In the genomic region with DNA sequence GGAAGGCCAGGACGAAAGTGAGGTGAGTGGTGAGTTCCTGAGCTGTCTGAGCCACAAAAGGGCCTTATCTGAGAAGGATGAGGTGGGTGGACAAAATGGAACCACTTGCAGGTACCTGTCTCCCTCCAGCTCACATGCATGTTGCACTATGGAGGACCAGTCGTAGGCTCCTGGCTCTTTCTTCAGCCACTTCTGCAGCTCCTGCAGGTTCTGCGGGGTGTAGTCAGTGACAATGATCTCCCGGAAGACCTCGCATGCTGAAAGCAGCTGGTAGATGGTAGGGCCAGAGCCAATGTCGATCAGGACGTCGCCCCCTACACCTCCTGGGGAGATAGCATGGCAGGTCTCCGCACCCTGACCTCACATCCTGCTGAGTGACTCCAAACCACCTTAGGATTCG, we compare ENCODE assay signal across 24 mouse cellular contexts. TPM values are rescaled to one million over a fixed set of nuclear protein-coding genes. Genes with fewer than 3 reads are reported as not detected.
"Had no signal": no experiment of that assay in that cellular context is flagged by ENCODE, and none has a peak within 500 bp of the region (broad histone marks: within the 10 kb centered on the region; RNA-seq: fewer than 3 reads in every experiment).

No protein-coding gene starts in this region.

- H3K9me3 ChIP-seq: liver, embryonic 15.5 days; midbrain, embryonic 10.5 days; midbrain, embryonic 13.5 days; neural tube, embryonic 13.5 days; stomach, embryonic 15.5 days had no signal

- DNase-seq: layer of hippocampus, postnatal 36 days; lung, embryonic 14.5 days; lung, postnatal 10 days; lung, postnatal 36 days; retina, postnatal 1 day; right cerebral cortex, postnatal 25 days; spleen, adult 18-20 months; thymus, postnatal 25 days had no signal

- H3K4me1 ChIP-seq: midbrain, embryonic 13.5 days; neural tube, embryonic 13.5 days; stomach, embryonic 15.5 days had no signal

- ATAC-seq: intestine, embryonic 16.5 days; midbrain, embryonic 13.5 days; midbrain, embryonic 16.5 days had no signal

- H3K27ac ChIP-seq: left cerebral cortex, adult 2 months; liver, embryonic 15.5 days; midbrain, embryonic 10.5 days; midbrain, embryonic 13.5 days; neural tube, embryonic 13.5 days; stomach, embryonic 15.5 days had no signal

- H3K27me3 ChIP-seq: liver, embryonic 15.5 days; stomach, embryonic 15.5 days had no signal

- H3K36me3 ChIP-seq: liver, embryonic 15.5 days; midbrain, embryonic 10.5 days; midbrain, embryonic 13.5 days; neural tube, embryonic 13.5 days; stomach, embryonic 15.5 days had no signal

- H3K9ac ChIP-seq: liver, embryonic 15.5 days; lung, embryonic 14.5 days; midbrain, embryonic 13.5 days; neural tube, embryonic 13.5 days; stomach, embryonic 15.5 days had no signal

- H3K4me3 ChIP-seq: left cerebral cortex, adult 2 months; liver, embryonic 15.5 days; midbrain, embryonic 10.5 days; midbrain, embryonic 13.5 days; myocyte; neural tube, embryonic 13.5 days; stomach, embryonic 15.5 days had no signal

- H3K4me2 ChIP-seq: liver, embryonic 11.5 days; liver, embryonic 15.5 days; lung, embryonic 14.5 days; midbrain, embryonic 13.5 days; neural tube, embryonic 13.5 days; stomach, embryonic 15.5 days had no signal

RNA-seq across cellular contexts. Expression of a gene that starts 1.7 kb away (rescaled TPM):
- total RNA-seq: left cerebral cortex, postnatal 10 days; megakaryocyte progenitor cell, adult 5-6 weeks; monocyte, adult 5-6 weeks; neutrophil, adult 5-6 weeks had no signal
- polyA plus RNA-seq: midbrain, embryonic 13.5 days; midbrain, embryonic 16.5 days; myocyte; neural tube, embryonic 13.5 days had no signal

RNA-seq across cellular contexts. Expression of a gene that starts 30.0 kb away (rescaled TPM):
- total RNA-seq: monocyte, adult 5-6 weeks; neutrophil, adult 5-6 weeks had no signal

RNA-seq across cellular contexts. Expression of a gene that starts 40.4 kb away (rescaled TPM):
- total RNA-seq: megakaryocyte progenitor cell, adult 5-6 weeks; monocyte, adult 5-6 weeks; neutrophil, adult 5-6 weeks had no signal
- polyA plus RNA-seq: kidney, embryonic 14.5 days; limb, embryonic 11.5 days; lung, embryonic 14.5 days; myocyte had no signal
